In the genomic region with DNA sequence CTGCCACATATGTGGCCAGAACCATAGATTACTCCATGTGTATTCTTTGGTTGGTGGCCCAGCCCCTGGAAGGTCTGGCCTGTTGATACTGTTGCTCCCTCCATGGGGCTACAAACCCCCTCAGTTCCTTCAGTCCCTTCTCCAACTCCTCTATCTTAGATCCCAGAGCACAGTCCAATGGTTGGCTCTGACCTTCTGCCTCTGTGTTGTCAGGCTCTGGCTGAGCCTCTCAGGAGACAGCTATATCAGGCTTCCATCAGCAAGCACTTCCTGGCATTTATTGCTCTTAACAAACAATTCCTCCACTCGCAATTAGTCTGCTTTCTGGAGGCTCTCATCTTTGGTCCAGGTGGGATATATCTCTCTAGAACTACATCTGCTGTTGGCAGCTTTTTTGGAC, we compare ENCODE assay signal across 14 mouse cellular contexts.
"Had no signal": no experiment of that assay in that cellular context is flagged by ENCODE, and none has a peak within 500 bp of the region (broad histone marks: within the 10 kb centered on the region; RNA-seq: fewer than 3 reads in every experiment).

No protein-coding gene starts in this region.

- H3K9me3 ChIP-seq: midbrain, embryonic 10.5 days; midbrain, embryonic 12.5 days; neural tube, embryonic 12.5 days had no signal

- H3K4me1 ChIP-seq: midbrain, embryonic 10.5 days; midbrain, embryonic 12.5 days; neural tube, embryonic 12.5 days had no signal

- H3K4me3 ChIP-seq: midbrain, embryonic 10.5 days; midbrain, embryonic 12.5 days; myocyte; neural tube, embryonic 12.5 days had no signal

- H3K27me3 ChIP-seq: midbrain, embryonic 12.5 days; neural tube, embryonic 12.5 days had no signal

- ATAC-seq: midbrain, embryonic 16.5 days had no signal

- DNase-seq: lung, adult 18-20 months; lung, embryonic 14.5 days; lung, postnatal 10 days; lung, postnatal 4 days; midbrain, embryonic 14.5 days; right cerebral cortex, postnatal 14 days; thymus, adult 2 months; thymus, postnatal 25 days; thymus, postnatal 4 days had no signal

- H3K27ac ChIP-seq: midbrain, embryonic 10.5 days; midbrain, embryonic 12.5 days; neural tube, embryonic 12.5 days had no signal

- H3K9ac ChIP-seq: lung, embryonic 14.5 days; midbrain, embryonic 12.5 days; neural tube, embryonic 12.5 days had no signal

- H3K4me2 ChIP-seq: lung, embryonic 14.5 days; midbrain, embryonic 12.5 days; neural tube, embryonic 12.5 days had no signal

- H3K36me3 ChIP-seq: midbrain, embryonic 10.5 days; midbrain, embryonic 12.5 days; neural tube, embryonic 12.5 days had no signal
